Mouse (Mus musculus) inflammation-experienced regulatory T-cells, adult 16 weeks (primary cell): ENCODE results near the gene Ovca2. TPM values are rescaled to one million over a fixed set of nuclear protein-coding genes. Genes with fewer than 3 reads are reported as not detected.

ENCODE experiments used
- polyA plus RNA-seq: library from polyadenylated mRNA; unstranded; fragments of 100-300 nt; shearing (Covaris generic); gene quantifications from one replicate; pipeline ENCODE4 v1.2.1, GENCODE M21; 2017

Gene Ovca2
- 42.0 TPM for polyA plus RNA-seq

GRCm38 (mm10) chr11:75178672-75179208 lies at the start of gene Ovca2:
Ovca2 (minus strand) TSS chr11:75178835.

GRCm38 (mm10) chr11:75193256-75194071 lies 14.8 kb upstream of the Ovca2 start, which contains the start of gene Rtn4rl1:
Rtn4rl1 (plus strand) TSS chr11:75193783.

GRCm38 (mm10) chr11:75190905-75191441 lies 12.3 kb upstream of the Ovca2 start, which contains the start of gene Dph1:
Dph1 (minus strand) TSS chr11:75191241.

GRCm38 (mm10) chr11:75169405-75170080 lies 9.1 kb downstream of the Ovca2 start, which contains the start of gene Hic1:
Hic1 (minus strand) TSS chr11:75169519.

Other genes with a start within 250 kb of the Ovca2 start
- 2.0 TPM for gene Hic1, start 9.3 kb downstream of the Ovca2 start, polyA plus RNA-seq
- 23.8 TPM for gene Dph1, start 12.4 kb upstream of the Ovca2 start, polyA plus RNA-seq
- gene Rtn4rl1, start 14.9 kb upstream of the Ovca2 start, polyA plus RNA-seq, result 4.3 TPM
- gene Rpa1, start 169.5 kb upstream of the Ovca2 start, polyA plus RNA-seq, result 162 TPM
- 23.8 TPM for gene Smyd4, start 169.6 kb upstream of the Ovca2 start, polyA plus RNA-seq
- 6.0 TPM for gene Serpinf1, start 243.9 kb upstream of the Ovca2 start, polyA plus RNA-seq